Mouse (Mus musculus): ENCODE measurements at regions not wholly inside any gene's neighbourhood (a gene's known extent, or its start where the extent isn't known, plus 50 kb on each side); places are given as distances from the start of the nearest gene placed in this dataset.

GRCm38 (mm10) chr13:34395010-34395409, 50.0 kb upstream of the Slc22a23 start:
- H3K4me1 ChIP-seq (ENCODE audit: insufficient read depth): peaks cover 14% of the 10 kb centered on the region
- ATAC-seq (no peak), DNase-seq (no peak)
- WGBS (ENCODE audit: insufficient replicate concordance): 44% methylated on average over 1 of the region's 1 CpGs
- H3K4me3 ChIP-seq (ENCODE audit: low read depth, low read length): no peak overlapping the region
- no peaks in the 10 kb centered on the region for H3K27me3 ChIP-seq (ENCODE audit: insufficient read depth, low read length)
- TF ChIP-seq EP300 (IDR thresholded peaks at IDR 0.05; ENCODE audit: low read depth) (no peak), CTCF (IDR thresholded peaks at IDR 0.05; ENCODE audit: low read depth) (no peak)
- H3K36me3 ChIP-seq (replicated peaks; ENCODE audit: insufficient read depth, low read length): no peaks in the 10 kb centered on the region
- H3K27ac ChIP-seq (ENCODE audit: low read depth): no peak overlapping the region
- no peak overlapping the region for H3K4me2 ChIP-seq (ENCODE audit: low read depth, low read length)
- no peak overlapping the region for H3K9ac ChIP-seq (replicated peaks)
- no peaks in the 10 kb centered on the region for H3K9me3 ChIP-seq (ENCODE audit: low read length)

All from liver, postnatal 0 days (tissue).